Mouse (Mus musculus) liver, embryonic 15.5 days (tissue): ENCODE measurements around the gene Phlpp1. TPM values are rescaled to one million over a fixed set of nuclear protein-coding genes. Genes with fewer than 3 reads are reported as not detected.
A peak's percentile ranks its signal among the peaks of the same experiment; 100 is the strongest.

Experiments used
- ATAC-seq: fragments of 200-750 bp; cut with Nextera tagmentation; 2 replicates; pipeline ENCODE4 v1.8.0; 2017; ENCODE audit warnings: moderate number of reproducible peaks, mild to moderate bottlenecking, moderate library complexity; ENCODE audit not compliant: insufficient read depth
- H3K27ac ChIP-seq: fragments of 300-500 bp; sonication (generic); replicated peaks from 2 replicates; pipeline ENCODE4 v1.5.1; 2015; ENCODE audit warnings: mild to moderate bottlenecking, inconsistent platforms
- H3K27me3 ChIP-seq: fragments of 300-500 bp; sonication (generic); 2 replicates; pipeline ENCODE4 v1.6.1; 2015; ENCODE audit warnings: mild to moderate bottlenecking, inconsistent platforms
- H3K36me3 ChIP-seq: fragments of 300-500 bp; sonication (generic); replicated peaks from 2 replicates; pipeline ENCODE4 v1.6.1; 2015; ENCODE audit warnings: moderate library complexity, mild to moderate bottlenecking, inconsistent platforms
- H3K4me1 ChIP-seq: fragments of 300-500 bp; sonication (generic); replicated peaks from 2 replicates; pipeline ENCODE4 v1.6.1; 2015; ENCODE audit warnings: inconsistent platforms
- H3K4me2 ChIP-seq: fragments of 300-500 bp; sonication (generic); 2 replicates; pipeline ENCODE4 v1.6.1; 2015; ENCODE audit warnings: moderate library complexity, mild to moderate bottlenecking, inconsistent platforms
- H3K4me3 ChIP-seq: fragments of 300-500 bp; sonication (generic); replicated peaks from 2 replicates; pipeline ENCODE4 v1.5.1; 2015; ENCODE audit warnings: mild to moderate bottlenecking, inconsistent platforms
- H3K9ac ChIP-seq: fragments of 300-500 bp; sonication (generic); 2 replicates; pipeline ENCODE4 v1.6.1; 2015; ENCODE audit warnings: moderate library complexity, mild to moderate bottlenecking, inconsistent platforms
- H3K9me3 ChIP-seq: fragments of 300-500 bp; sonication (generic); replicated peaks from 2 replicates; pipeline ENCODE4 v1.6.1; 2016; ENCODE audit warnings: inconsistent platforms
- WGBS: fragments of 180-500 bp; shearing (Covaris S2); methylation state at CpG from one replicate; pipeline ENCODE4 v1.1.7; 2015; ENCODE audit warnings: mixed read lengths; ENCODE audit not compliant: insufficient replicate concordance; 5-methylcytosine and 5-hydroxymethylcytosine counted together
- polyA plus RNA-seq: library from polyadenylated mRNA; unstranded; fragments of >200 nt; fragmentation: Nextera tagmentation; extraction: Ambion mirVana; gene quantifications from 2 replicates; pipeline ENCODE4 v1.2.1, GENCODE M21; 2015

The Phlpp1 gene
- polyA plus RNA-seq, 1 experiment from 2014 or later: 0.94 TPM

- no peak for ATAC-seq
- H3K36me3 ChIP-seq: 0 out of 2 replicates have a peak, but pooled peaks cover 4% of the 10 kb centered on the region
- H3K4me3 ChIP-seq: no peak overlapping the region
- no peaks in the 10 kb centered on the region for H3K27me3 ChIP-seq
- 71% methylated on average over 6 of the region's 6 CpGs for WGBS
- H3K4me2 ChIP-seq: no peak overlapping the region
- no peak overlapping the region for H3K27ac ChIP-seq
- H3K9ac ChIP-seq: no peak overlapping the region
- no peaks in the 10 kb centered on the region for H3K4me1 ChIP-seq
- no peaks in the 10 kb centered on the region for H3K9me3 ChIP-seq
These were observed 221.5 kb downstream of the Phlpp1 start for GRCm38 (mm10) chr1:106393072-106393471.

DNA sequence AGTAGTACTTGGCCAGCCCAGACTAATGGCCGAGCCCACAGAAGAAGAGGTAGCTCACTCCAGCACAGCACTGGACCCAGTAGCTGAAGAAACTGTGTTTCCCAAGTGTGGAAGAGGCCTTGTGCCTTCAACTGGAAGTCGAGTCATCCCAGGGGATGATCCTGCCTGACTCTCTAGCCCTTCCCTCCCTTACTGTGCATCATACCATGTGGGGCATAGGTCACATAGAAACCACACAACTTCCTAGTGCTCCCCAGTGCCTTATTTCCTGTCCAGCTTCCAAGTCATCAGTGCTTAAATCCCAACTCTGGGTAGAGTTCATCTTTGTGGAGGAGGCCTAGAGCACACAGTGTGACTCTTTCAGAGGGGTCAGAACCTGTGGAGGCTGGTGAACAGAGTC is 223.1 kb downstream of the Phlpp1 start:
- Histone ChIP-seq H3K36me3 (0 out of 2 replicates have a peak, but pooled peaks cover 4% of the 10 kb centered on the region), H3K27me3 (no peaks in the 10 kb centered on the region), H3K4me1 (no peaks in the 10 kb centered on the region), H3K27ac (no peak overlapping the region), H3K9ac (no peak overlapping the region), H3K4me2 (no peak overlapping the region), H3K4me3 (no peak overlapping the region), H3K9me3 (no peaks in the 10 kb centered on the region)
- whole genome bisulfite sequencing: 40% methylated on average over 2 of the region's 2 CpGs
- ATAC-seq: no peak

DNA sequence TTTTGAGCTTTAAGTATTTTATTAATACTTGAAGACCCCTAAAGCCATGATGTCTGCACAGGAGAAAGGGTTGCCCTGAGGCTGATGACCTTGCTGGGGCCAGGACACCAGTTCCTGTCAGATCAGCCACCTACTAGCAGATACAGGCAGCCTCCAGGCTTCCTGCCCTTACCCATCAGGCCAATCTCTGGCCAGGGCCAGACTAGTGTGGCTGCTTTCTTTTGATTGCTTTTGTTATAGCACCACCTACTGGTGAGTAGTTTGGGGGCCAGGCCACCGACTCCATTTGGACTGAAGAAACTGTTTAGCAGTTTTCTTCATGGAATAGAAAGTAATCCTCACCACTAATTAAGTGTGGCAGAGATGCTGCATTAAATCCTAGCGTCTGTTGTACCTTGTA is 223.9 kb downstream of the Phlpp1 start:
- Histone ChIP-seq H3K9ac (no peak overlapping the region), H3K4me1 (no peaks in the 10 kb centered on the region), H3K27ac (no peak overlapping the region), H3K36me3 (0 out of 2 replicates have a peak, but pooled peaks cover 4% of the 10 kb centered on the region), H3K9me3 (no peaks in the 10 kb centered on the region), H3K4me2 (no peak overlapping the region), H3K4me3 (no peak overlapping the region), H3K27me3 (no peaks in the 10 kb centered on the region)
- ATAC-seq: peak; percentile 40; the same call in 1 of the 2 replicates
- WGBS: 6% methylated on average over 2 of the region's 2 CpGs

GRCm38 (mm10) chr1:106400900-106401634 is 229.5 kb downstream of the Phlpp1 start:
- Histone ChIP-seq H3K4me3 (no peak overlapping the region), H3K27ac (no peak overlapping the region), H3K4me2 (no peak overlapping the region), H3K4me1 (no peaks in the 10 kb centered on the region), H3K36me3 (no peaks in the 10 kb centered on the region), H3K9me3 (no peaks in the 10 kb centered on the region), H3K27me3 (no peaks in the 10 kb centered on the region), H3K9ac (no peak overlapping the region)
- WGBS: 58% methylated on average over 11 of the region's 11 CpGs
- ATAC-seq: no peak

- H3K4me3 ChIP-seq: no peak overlapping the region
- WGBS: 72% methylated on average over 6 of the region's 6 CpGs
These were observed 231.5 kb downstream of the Phlpp1 start for GRCm38 (mm10) chr1:106403011-106403501.

GRCm38 (mm10) chr1:106406852-106407251 is 235.3 kb downstream of the Phlpp1 start:
- ATAC-seq: no peak
- H3K27ac ChIP-seq: no peak overlapping the region
- H3K4me1 ChIP-seq: no peaks in the 10 kb centered on the region
- WGBS: 30% methylated on average over 1 of the region's 1 CpGs
- H3K9me3 ChIP-seq: no peaks in the 10 kb centered on the region
- no peaks in the 10 kb centered on the region for H3K36me3 ChIP-seq
- H3K9ac ChIP-seq: no peak overlapping the region
- no peaks in the 10 kb centered on the region for H3K27me3 ChIP-seq
- no peak overlapping the region for H3K4me2 ChIP-seq
- H3K4me3 ChIP-seq: no peak overlapping the region

More at GRCm38 (mm10) chr1:106403011-106403501, 231.5 kb downstream of the Phlpp1 start:
- Histone ChIP-seq H3K27ac (no peak overlapping the region), H3K27me3 (no peaks in the 10 kb centered on the region), H3K4me1 (no peaks in the 10 kb centered on the region), H3K9me3 (no peaks in the 10 kb centered on the region), H3K4me2 (no peak overlapping the region), H3K36me3 (no peaks in the 10 kb centered on the region), H3K9ac (no peak overlapping the region)
- no peak for ATAC-seq

- no peak overlapping the region for H3K9ac ChIP-seq
- H3K27me3 ChIP-seq: no peaks in the 10 kb centered on the region
- H3K9me3 ChIP-seq: no peaks in the 10 kb centered on the region
- no peak overlapping the region for H3K4me2 ChIP-seq
- 15% methylated on average over 7 of the region's 7 CpGs for WGBS
- ATAC-seq: no peak
- H3K4me1 ChIP-seq: no peaks in the 10 kb centered on the region
- H3K36me3 ChIP-seq: no peaks in the 10 kb centered on the region
- no peak overlapping the region for H3K4me3 ChIP-seq
- H3K27ac ChIP-seq: no peak overlapping the region
These were observed 236.4 kb downstream of the Phlpp1 start for GRCm38 (mm10) chr1:106407963-106408440.

DNA sequence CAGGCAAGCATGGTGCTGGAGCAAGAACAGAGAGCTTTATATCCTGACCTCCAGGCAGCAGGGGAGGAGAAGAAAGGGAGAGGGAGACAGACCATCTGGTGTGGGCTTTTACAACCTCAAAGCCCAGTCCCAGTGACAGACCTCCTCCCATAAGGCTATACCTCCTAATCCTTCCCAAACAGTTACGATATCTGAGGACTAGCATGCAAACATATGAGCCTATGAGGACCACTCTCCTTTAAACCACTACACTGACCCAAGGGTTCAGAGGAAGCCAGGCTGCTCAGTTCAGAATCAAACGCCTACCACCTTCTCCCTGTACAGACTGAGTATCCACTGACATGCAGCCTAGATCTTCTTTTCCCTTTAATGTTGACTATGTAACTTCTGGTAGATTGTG is 239.3 kb downstream of the Phlpp1 start:
- Histone ChIP-seq H3K4me3 (no peak overlapping the region), H3K9ac (no peak overlapping the region), H3K4me1 (no peaks in the 10 kb centered on the region), H3K27me3 (no peaks in the 10 kb centered on the region), H3K36me3 (no peaks in the 10 kb centered on the region), H3K9me3 (no peaks in the 10 kb centered on the region), H3K27ac (no peak overlapping the region), H3K4me2 (no peak overlapping the region)
- 66% methylated on average over 2 of the region's 2 CpGs for WGBS
- no peak for ATAC-seq

- H3K27ac ChIP-seq: no peak overlapping the region
- no peak for ATAC-seq
- no peaks in the 10 kb centered on the region for H3K27me3 ChIP-seq
- H3K9me3 ChIP-seq: no peaks in the 10 kb centered on the region
- H3K4me2 ChIP-seq: no peak overlapping the region
- no peak overlapping the region for H3K4me3 ChIP-seq
- H3K9ac ChIP-seq: no peak overlapping the region
- H3K36me3 ChIP-seq: no peaks in the 10 kb centered on the region
- WGBS: 27% methylated on average over 9 of the region's 9 CpGs
- H3K4me1 ChIP-seq: no peaks in the 10 kb centered on the region
These were observed 253.8 kb downstream of the Phlpp1 start for GRCm38 (mm10) chr1:106425128-106425936.

DNA sequence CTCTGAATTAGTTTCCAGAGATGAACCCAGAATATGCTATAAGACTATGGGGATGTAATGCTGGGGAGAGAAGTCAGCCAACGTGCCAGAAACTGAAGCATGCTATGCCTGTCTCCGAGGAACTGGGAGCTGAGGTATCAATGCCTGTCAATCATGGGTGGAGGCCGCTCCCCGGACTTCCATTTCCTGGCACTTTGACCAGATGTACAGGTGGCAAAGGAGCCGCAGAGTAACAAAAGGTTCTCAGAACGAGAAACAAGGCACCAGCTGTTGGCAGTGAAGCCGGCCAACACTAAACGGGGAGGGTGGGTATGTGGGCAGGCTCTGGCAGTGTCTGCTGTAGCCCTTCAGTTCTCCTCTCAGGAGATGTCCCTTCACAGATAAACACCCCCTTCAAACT is 256.6 kb downstream of the Phlpp1 start:
- Histone ChIP-seq H3K9ac (no peak overlapping the region), H3K4me2 (no peak overlapping the region), H3K4me3 (no peak overlapping the region), H3K27me3 (no peaks in the 10 kb centered on the region), H3K4me1 (no peaks in the 10 kb centered on the region), H3K27ac (no peak overlapping the region), H3K36me3 (no peaks in the 10 kb centered on the region), H3K9me3 (no peaks in the 10 kb centered on the region)
- ATAC-seq: no peak
- 50% methylated on average over 8 of the region's 8 CpGs for WGBS

DNA sequence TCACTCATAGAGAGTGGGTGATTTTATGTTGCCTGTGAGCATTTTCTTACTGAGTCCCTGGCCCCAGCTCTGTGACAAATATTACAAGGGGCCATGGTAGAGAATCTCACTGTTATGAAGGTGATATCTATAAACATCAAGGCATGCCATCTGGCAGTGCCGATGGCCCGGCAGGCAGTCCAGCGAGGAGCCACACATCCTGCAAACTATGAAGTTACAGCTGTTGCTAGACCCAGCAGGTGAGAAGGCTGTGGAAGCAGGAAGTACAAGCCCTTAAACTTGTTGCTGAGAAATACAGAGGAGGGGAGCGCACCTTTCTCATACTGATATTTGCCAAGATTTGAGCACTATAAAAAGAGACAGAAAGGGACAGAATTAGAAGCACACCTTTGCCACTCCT is 257.0 kb downstream of the Phlpp1 start:
- H3K4me1 ChIP-seq: no peaks in the 10 kb centered on the region
- H3K4me2 ChIP-seq: no peak overlapping the region
- H3K4me3 ChIP-seq: no peak overlapping the region
- no peaks in the 10 kb centered on the region for H3K9me3 ChIP-seq
- H3K9ac ChIP-seq: no peak overlapping the region
- H3K27me3 ChIP-seq: no peaks in the 10 kb centered on the region
- no peaks in the 10 kb centered on the region for H3K36me3 ChIP-seq
- H3K27ac ChIP-seq: no peak overlapping the region
- ATAC-seq: no peak
- WGBS: 61% methylated on average over 4 of the region's 4 CpGs
